Mouse (Mus musculus): ENCODE results near the gene Birc2. TPM values are rescaled to one million over a fixed set of nuclear protein-coding genes. Genes with fewer than 3 reads are reported as not detected.
"Not testable (repeated sequence)": the region's sequence is repeated elsewhere in the genome, so short reads cannot be mapped to it uniquely, and the experiment has no call there.

Birc2 gene
- polyA plus RNA-seq, 1 experiment from 2014 or later, result 35.4 TPM

DNA sequence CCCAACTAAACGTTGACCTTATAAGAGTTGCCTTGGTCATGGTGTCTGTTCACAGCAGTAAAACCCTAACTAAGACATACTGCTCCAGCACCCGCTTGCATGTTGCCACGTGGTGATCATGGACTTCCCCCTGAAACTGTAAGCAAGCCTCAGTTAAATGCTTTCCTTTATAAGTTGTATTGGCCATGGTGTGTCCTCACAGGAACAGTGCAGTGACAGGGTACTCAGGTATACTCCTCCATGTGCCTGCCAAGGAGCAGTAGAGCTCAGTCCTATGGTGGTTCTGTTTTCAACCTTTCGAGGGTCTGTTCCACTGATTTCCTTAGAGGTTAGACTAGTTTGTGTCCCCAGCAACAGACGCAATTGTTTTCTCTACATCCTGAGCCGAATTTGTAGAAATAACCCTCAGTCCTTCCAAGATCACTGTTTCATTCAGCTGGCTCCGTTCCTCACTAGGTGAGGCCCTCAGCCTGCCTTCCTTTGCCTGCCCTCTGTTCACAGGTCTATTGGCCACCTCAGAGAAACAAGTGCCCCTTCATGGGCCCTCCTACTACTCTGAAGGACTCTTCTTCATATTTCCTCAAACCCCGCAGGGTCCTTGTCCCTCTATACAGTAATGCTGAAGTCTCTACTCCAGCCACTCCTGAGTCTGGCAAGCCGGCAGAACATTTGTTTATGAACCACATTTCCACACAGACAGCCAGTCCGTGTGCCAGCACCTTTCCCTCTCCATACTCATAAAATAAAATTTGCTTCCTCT, 33.9 kb upstream of the Birc2 start:
- no peak overlapping the region for H3K4me3 ChIP-seq (ENCODE audit: low read length)
- ATAC-seq, result no peak
- no peaks in the 10 kb centered on the region for H3K9me3 ChIP-seq (ENCODE audit: control insufficient read depth, low read length)
- H3K9ac ChIP-seq (ENCODE audit: low read depth, low read length), result no peak overlapping the region
- H3K36me3 ChIP-seq (ENCODE audit: control insufficient read depth, insufficient read depth, low read length), result no peaks in the 10 kb centered on the region
- peaks cover 6% of the 10 kb centered on the region for H3K4me1 ChIP-seq (ENCODE audit: control insufficient read depth, insufficient read depth, low read depth, low read length)
- no peak overlapping the region for H3K4me2 ChIP-seq (ENCODE audit: low read length)
- 88% methylated on average over 10 of the region's 10 CpGs for WGBS
- no peak overlapping the region for H3K27ac ChIP-seq (ENCODE audit: low read depth, low read length)
- no peaks in the 10 kb centered on the region for H3K27me3 ChIP-seq (replicated peaks; ENCODE audit: control insufficient read depth, insufficient read depth, low read length)

DNA sequence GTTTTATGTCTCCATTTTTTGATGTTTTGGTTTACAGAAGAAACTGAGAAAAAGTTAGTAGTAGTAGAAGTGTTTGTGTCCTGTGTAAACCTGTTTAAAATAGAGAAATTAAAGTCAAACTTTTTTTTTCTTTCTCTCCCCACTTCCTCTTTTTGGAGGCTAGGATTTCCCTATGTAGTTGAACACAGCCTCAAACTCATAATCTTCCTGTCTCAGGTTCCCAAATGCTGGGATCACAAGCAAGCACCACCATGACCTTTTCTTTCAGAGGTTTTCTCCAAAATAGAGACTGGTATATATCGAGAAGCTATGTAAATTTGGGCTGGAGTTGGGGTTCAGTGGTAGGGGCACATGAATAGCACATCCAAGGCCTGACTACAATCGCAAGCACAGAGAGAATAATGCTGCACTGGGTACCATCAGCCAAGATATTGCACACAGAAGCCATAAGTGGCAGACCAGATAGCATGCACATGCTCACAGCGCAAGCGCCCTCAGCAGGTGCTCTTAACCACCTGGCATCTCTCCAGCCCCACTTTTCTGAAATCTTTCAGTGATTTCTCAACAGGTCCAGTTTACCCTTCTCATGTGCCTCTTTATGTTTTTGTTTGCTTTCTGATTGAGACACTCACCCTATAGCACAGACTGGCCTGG, 32.1 kb upstream of the Birc2 start:
- ATAC-seq, result no peak
- no peaks in the 10 kb centered on the region for H3K36me3 ChIP-seq (ENCODE audit: control insufficient read depth, insufficient read depth, low read length)
- no peak overlapping the region for H3K4me3 ChIP-seq (ENCODE audit: low read length)
- no peak overlapping the region for H3K27ac ChIP-seq (ENCODE audit: low read depth, low read length)
- no peak overlapping the region for H3K4me2 ChIP-seq (ENCODE audit: low read length)
- H3K27me3 ChIP-seq (replicated peaks; ENCODE audit: control insufficient read depth, insufficient read depth, low read length), result no peaks in the 10 kb centered on the region
- no peaks in the 10 kb centered on the region for H3K9me3 ChIP-seq (ENCODE audit: control insufficient read depth, low read length)
- peaks cover 6% of the 10 kb centered on the region for H3K4me1 ChIP-seq (ENCODE audit: control insufficient read depth, insufficient read depth, low read depth, low read length)
- H3K9ac ChIP-seq (ENCODE audit: low read depth, low read length), result no peak overlapping the region
- WGBS, result 92% methylated on average over 4 of the region's 4 CpGs

DNA sequence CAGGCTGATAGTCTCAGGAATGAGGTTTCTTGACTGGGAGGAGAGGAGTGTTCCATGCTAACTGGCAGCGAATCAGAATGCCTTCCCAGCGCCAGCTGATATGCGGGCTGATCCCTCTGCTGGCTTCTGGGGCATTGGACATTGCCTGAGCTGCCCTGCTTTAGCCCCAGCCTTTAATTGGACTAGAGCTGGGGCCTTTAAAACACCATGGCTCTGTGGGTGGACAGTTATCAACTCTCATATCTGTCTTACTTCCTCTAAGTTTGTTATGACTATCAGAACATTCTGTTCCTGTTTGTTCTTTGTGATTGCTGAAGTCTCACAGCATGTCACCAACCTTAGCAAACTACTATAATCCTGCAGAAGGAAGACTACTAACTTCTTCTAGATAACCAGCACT, 31.1 kb upstream of the Birc2 start:
- ATAC-seq, result no peak
- H3K4me3 ChIP-seq (ENCODE audit: low read length), result no peak overlapping the region
- no peaks in the 10 kb centered on the region for H3K36me3 ChIP-seq (ENCODE audit: control insufficient read depth, insufficient read depth, low read length)
- 98% methylated on average over 3 of the region's 3 CpGs for WGBS
- no peak overlapping the region for H3K4me2 ChIP-seq (ENCODE audit: low read length)
- no peaks in the 10 kb centered on the region for H3K9me3 ChIP-seq (ENCODE audit: control insufficient read depth, low read length)
- H3K27me3 ChIP-seq (replicated peaks; ENCODE audit: control insufficient read depth, insufficient read depth, low read length), result no peaks in the 10 kb centered on the region
- H3K27ac ChIP-seq (ENCODE audit: low read depth, low read length), result no peak overlapping the region
- no peak overlapping the region for H3K9ac ChIP-seq (ENCODE audit: low read depth, low read length)
- peaks cover 5% of the 10 kb centered on the region for H3K4me1 ChIP-seq (ENCODE audit: control insufficient read depth, insufficient read depth, low read depth, low read length)

DNA sequence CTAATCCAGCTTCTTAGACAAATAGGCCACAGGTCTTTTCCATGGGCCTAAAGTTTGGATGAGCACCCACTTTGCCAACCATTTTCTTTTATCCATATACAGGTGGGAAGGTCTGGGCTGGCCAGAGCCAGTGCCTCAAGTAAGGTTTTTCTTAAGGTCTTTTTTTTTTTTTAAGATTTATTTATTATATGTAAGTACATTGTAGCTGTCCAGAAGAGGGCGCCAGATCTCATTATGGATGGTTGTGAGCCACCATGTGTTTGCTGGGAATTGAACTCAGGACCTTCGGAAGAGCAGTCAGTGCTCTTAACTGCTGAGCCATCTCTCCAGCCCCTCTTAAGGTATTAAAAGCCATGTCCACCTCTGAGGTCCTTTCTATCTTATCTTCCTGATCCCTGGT, 30.1 kb upstream of the Birc2 start:
- H3K9me3 ChIP-seq (ENCODE audit: control insufficient read depth, low read length); H3K27ac ChIP-seq (ENCODE audit: low read depth, low read length): not testable (repeated sequence)
- 84% methylated on average over 2 of the region's 2 CpGs for WGBS

DNA sequence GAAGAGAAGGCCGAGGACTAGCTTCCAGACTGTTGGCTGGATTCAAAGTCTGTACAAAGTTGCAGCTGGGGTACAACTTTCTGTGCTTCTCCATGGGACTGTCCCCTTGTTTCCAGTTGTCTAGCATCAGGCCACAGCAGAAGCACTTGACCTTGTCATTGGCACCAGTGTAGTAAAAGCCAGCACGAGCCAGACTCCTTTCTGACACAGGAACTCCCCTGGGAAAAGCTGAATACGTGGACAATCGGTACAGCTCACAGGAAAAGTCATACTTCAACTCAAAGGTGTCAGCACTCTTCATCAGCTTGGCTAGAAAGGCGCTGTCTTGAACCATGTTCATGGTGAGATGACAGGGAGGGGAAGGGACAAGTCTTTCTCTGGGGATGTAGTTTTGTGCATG, 24.1 kb upstream of the Birc2 start:
- Histone ChIP-seq H3K27ac (ENCODE audit: low read depth, low read length) (no peak overlapping the region), H3K9me3 (ENCODE audit: control insufficient read depth, low read length) (no peaks in the 10 kb centered on the region), H3K27me3 (replicated peaks; ENCODE audit: control insufficient read depth, insufficient read depth, low read length) (no peaks in the 10 kb centered on the region), H3K36me3 (ENCODE audit: control insufficient read depth, insufficient read depth, low read length) (no peaks in the 10 kb centered on the region), H3K4me3 (ENCODE audit: low read length) (no peak overlapping the region), H3K4me1 (ENCODE audit: control insufficient read depth, insufficient read depth, low read depth, low read length) (no peaks in the 10 kb centered on the region), H3K4me2 (ENCODE audit: low read length) (no peak overlapping the region), H3K9ac (ENCODE audit: low read depth, low read length) (no peak overlapping the region)
- WGBS, result 90% methylated on average over 5 of the region's 5 CpGs
- no peak for ATAC-seq

More for the DNA sequence above, 30.1 kb upstream of the Birc2 start:
- H3K36me3 ChIP-seq (ENCODE audit: control insufficient read depth, insufficient read depth, low read length); ATAC-seq; H3K27me3 ChIP-seq (replicated peaks; ENCODE audit: control insufficient read depth, insufficient read depth, low read length); H3K9ac ChIP-seq (ENCODE audit: low read depth, low read length); H3K4me3 ChIP-seq (ENCODE audit: low read length); H3K4me1 ChIP-seq (ENCODE audit: control insufficient read depth, insufficient read depth, low read depth, low read length); H3K4me2 ChIP-seq (ENCODE audit: low read length): not testable (repeated sequence)

DNA sequence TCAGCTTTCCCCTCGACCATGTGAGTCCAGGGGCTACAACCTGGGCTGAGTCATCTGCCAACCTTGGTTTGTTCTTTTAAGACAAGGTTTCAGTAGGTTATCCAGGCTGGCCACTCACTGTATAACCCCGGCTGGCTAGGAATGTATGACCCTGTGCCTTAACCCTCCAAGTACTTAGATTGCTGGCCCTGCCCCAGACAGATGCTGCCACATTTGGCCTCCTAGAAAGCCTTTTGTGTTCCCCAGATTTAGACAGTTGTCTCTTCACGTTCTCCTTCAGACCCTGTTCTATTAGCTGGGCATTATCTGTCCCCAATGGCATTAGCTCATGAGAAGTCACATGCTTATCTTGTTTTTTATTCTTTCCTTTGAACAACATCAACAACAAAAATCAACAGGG, 19.0 kb upstream of the Birc2 start:
- Histone ChIP-seq H3K27me3 (replicated peaks; ENCODE audit: control insufficient read depth, insufficient read depth, low read length) (no peaks in the 10 kb centered on the region), H3K9me3 (ENCODE audit: control insufficient read depth, low read length) (no peaks in the 10 kb centered on the region), H3K4me1 (ENCODE audit: control insufficient read depth, insufficient read depth, low read depth, low read length) (no peaks in the 10 kb centered on the region), H3K4me2 (ENCODE audit: low read length) (no peak overlapping the region), H3K4me3 (ENCODE audit: low read length) (no peak overlapping the region), H3K36me3 (ENCODE audit: control insufficient read depth, insufficient read depth, low read length) (no peaks in the 10 kb centered on the region), H3K27ac (ENCODE audit: low read depth, low read length) (no peak overlapping the region), H3K9ac (ENCODE audit: low read depth, low read length) (no peak overlapping the region)
- 67% methylated on average over 3 of the region's 3 CpGs for WGBS
- ATAC-seq, result no peak

DNA sequence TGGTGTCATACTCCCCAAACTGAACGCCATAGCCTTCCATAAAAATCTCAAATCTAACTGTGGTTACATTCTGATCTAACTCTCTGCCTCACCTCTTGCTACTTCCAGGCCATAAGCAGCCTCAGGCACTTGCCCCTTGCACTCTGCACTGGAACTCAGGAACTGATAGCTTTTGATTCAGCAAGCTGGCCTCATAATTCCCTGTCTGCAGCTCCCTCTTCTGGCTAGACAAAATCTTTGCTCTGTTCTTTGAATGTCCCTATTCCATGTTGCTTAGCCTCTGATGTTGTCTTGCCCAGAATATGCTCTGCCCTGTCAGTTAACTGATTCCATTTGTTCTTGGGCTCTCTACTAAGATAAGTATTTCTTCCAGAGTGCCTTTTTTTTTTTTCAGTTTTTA, 18.5 kb upstream of the Birc2 start:
- no peaks in the 10 kb centered on the region for H3K4me1 ChIP-seq (ENCODE audit: control insufficient read depth, insufficient read depth, low read depth, low read length)
- H3K27ac ChIP-seq (ENCODE audit: low read depth, low read length), result no peak overlapping the region
- peak; percentile 42; the same call in 1 of the 2 replicates for ATAC-seq
- H3K27me3 ChIP-seq (replicated peaks; ENCODE audit: control insufficient read depth, insufficient read depth, low read length), result no peaks in the 10 kb centered on the region
- H3K36me3 ChIP-seq (ENCODE audit: control insufficient read depth, insufficient read depth, low read length), result no peaks in the 10 kb centered on the region
- no peak overlapping the region for H3K4me2 ChIP-seq (ENCODE audit: low read length)
- H3K4me3 ChIP-seq (ENCODE audit: low read length), result no peak overlapping the region
- no peak overlapping the region for H3K9ac ChIP-seq (ENCODE audit: low read depth, low read length)
- 17% methylated on average over 1 of the region's 1 CpGs for WGBS
- no peaks in the 10 kb centered on the region for H3K9me3 ChIP-seq (ENCODE audit: control insufficient read depth, low read length)

DNA sequence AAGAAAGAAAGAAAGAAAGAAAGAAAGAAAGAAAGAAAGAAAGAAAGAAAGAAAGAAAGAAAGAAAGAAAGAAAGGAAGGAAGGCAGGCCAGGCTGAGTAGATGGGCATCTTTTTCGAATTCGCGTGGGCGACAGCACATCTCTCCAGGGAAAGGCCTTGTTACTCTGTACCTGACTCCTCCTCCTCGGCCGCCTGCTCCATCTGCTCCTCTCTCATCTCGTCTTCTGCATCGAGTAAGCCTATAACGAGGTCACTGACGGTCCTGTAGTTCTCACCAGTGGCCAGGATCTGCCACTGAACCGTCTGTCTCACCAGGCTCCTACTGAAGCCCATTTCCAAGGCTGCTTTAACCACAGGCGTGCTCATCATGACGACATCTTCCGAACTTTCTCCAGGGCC, 17.3 kb upstream of the Birc2 start:
- 75% methylated on average over 14 of the region's 14 CpGs for WGBS
- H3K9ac ChIP-seq (ENCODE audit: low read depth, low read length); H3K4me2 ChIP-seq (ENCODE audit: low read length); H3K4me3 ChIP-seq (ENCODE audit: low read length); H3K4me1 ChIP-seq (ENCODE audit: control insufficient read depth, insufficient read depth, low read depth, low read length); ATAC-seq; H3K27me3 ChIP-seq (replicated peaks; ENCODE audit: control insufficient read depth, insufficient read depth, low read length); H3K9me3 ChIP-seq (ENCODE audit: control insufficient read depth, low read length); H3K36me3 ChIP-seq (ENCODE audit: control insufficient read depth, insufficient read depth, low read length); H3K27ac ChIP-seq (ENCODE audit: low read depth, low read length): not testable (repeated sequence)

DNA sequence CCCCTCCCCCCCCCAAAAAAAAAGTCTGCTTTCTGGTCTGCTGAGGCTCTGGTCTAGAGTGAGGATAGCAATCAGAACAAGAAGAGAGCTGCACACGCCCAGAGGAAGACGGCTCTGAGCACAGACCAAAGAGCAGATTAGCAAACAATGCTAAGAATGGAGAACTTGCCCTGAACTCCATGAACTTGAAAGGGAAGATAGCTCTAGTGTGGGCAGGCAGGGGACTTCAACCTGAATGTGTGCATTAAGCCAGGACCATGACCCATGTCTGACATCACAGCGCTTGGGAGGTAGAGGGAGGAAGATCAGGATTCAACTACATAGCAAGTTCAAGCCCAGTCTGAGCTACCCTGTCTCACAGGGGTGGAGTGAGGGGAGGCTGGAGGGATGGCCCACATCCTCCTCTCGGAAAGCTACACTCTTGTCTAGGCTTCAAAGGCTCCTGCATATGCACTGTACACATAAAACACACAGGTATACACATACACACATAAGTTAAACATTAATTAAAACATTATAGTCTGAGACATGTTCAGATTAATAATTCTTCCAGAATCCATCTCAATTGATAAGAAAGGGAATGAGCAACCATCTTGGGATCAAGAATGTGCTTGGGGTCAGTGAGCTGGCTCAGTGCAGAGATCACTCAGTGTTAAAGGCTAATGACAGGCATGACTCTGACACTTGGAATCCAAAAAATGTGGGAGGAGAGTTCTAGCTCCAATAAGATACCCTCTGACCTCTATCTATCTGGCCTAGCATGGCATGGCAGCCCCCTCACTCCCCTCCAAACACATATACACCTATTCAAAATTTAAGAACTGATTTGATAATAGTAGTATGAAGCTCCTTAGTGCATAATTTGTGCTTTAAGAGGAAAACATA, 15.7 kb upstream of the Birc2 start:
- H3K9ac ChIP-seq (ENCODE audit: low read depth, low read length), result no peak overlapping the region
- H3K4me1 ChIP-seq (ENCODE audit: control insufficient read depth, insufficient read depth, low read depth, low read length), result no peaks in the 10 kb centered on the region
- ATAC-seq, result no peak
- H3K4me3 ChIP-seq (ENCODE audit: low read length), result no peak overlapping the region
- no peaks in the 10 kb centered on the region for H3K36me3 ChIP-seq (ENCODE audit: control insufficient read depth, insufficient read depth, low read length)
- H3K9me3 ChIP-seq (ENCODE audit: control insufficient read depth, low read length), result no peaks in the 10 kb centered on the region
- WGBS, result 86% methylated on average over 4 of the region's 4 CpGs
- no peak overlapping the region for H3K4me2 ChIP-seq (ENCODE audit: low read length)
- no peaks in the 10 kb centered on the region for H3K27me3 ChIP-seq (replicated peaks; ENCODE audit: control insufficient read depth, insufficient read depth, low read length)
- H3K27ac ChIP-seq (ENCODE audit: low read depth, low read length), result no peak overlapping the region
